Mouse (Mus musculus): Measurements from ENCODE around the gene Depdc5. TPM values are rescaled to one million over a fixed set of nuclear protein-coding genes. Genes with fewer than 3 reads are reported as not detected.

Depdc5 gene
- polyA plus RNA-seq, 1 experiment, result 22.4 TPM

GRCm38 (mm10) chr5:32995756-32996155 is 132.3 kb downstream of the Depdc5 start:
- no peak overlapping the region for H3K27ac ChIP-seq (ENCODE audit: insufficient read depth, low read length)
- no peaks in the 10 kb centered on the region for H3K4me1 ChIP-seq (ENCODE audit: control insufficient read depth, insufficient read depth, low read length)
- H3K4me3 ChIP-seq (ENCODE audit: insufficient read depth, low read length), result no peak overlapping the region
- TF ChIP-seq CTCF (IDR thresholded peaks at IDR 0.05; ENCODE audit: borderline replicate concordance, insufficient read depth, low read length), result no peak
- no peak for TF ChIP-seq POLR2A (IDR thresholded peaks at IDR 0.05; ENCODE audit: low read depth, low read length)

- H3K4me3 ChIP-seq (ENCODE audit: insufficient read depth, low read length), result no peak overlapping the region
These were observed 133.1 kb downstream of the Depdc5 start for GRCm38 (mm10) chr5:32996560-32996959.

DNA sequence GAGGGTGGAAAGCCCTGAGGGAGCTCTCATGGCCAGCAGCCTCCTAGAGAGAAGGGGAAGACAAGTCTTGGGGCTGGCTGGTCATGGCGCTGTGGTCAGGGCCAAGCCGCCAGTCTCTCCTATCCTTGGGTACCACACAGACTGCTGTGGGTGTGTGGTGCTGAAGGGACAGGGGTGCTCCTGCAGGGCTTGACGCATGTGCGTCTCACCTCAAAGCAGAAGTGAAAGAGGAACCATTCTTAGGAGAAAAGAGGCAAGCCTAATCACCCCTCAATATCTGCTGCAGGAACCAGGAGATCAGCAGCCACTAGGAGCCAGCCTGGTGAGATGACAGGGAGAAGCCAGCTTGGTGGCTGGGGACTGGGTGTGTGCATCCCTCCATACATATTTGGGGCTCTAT is 134.2 kb downstream of the Depdc5 start:
- no peak for TF ChIP-seq CTCF (IDR thresholded peaks at IDR 0.05; ENCODE audit: borderline replicate concordance, insufficient read depth, low read length)
- no peak for TF ChIP-seq POLR2A (IDR thresholded peaks at IDR 0.05; ENCODE audit: low read depth, low read length)
- H3K4me3 ChIP-seq (ENCODE audit: insufficient read depth, low read length), result no peak overlapping the region

More at GRCm38 (mm10) chr5:32996560-32996959, 133.1 kb downstream of the Depdc5 start:
- Histone ChIP-seq H3K27ac (ENCODE audit: insufficient read depth, low read length) (no peak overlapping the region), H3K4me1 (ENCODE audit: control insufficient read depth, insufficient read depth, low read length) (no peaks in the 10 kb centered on the region)
- no peak for TF ChIP-seq POLR2A (IDR thresholded peaks at IDR 0.05; ENCODE audit: low read depth, low read length)
- TF ChIP-seq CTCF (IDR thresholded peaks at IDR 0.05; ENCODE audit: borderline replicate concordance, insufficient read depth, low read length), result no peak

DNA sequence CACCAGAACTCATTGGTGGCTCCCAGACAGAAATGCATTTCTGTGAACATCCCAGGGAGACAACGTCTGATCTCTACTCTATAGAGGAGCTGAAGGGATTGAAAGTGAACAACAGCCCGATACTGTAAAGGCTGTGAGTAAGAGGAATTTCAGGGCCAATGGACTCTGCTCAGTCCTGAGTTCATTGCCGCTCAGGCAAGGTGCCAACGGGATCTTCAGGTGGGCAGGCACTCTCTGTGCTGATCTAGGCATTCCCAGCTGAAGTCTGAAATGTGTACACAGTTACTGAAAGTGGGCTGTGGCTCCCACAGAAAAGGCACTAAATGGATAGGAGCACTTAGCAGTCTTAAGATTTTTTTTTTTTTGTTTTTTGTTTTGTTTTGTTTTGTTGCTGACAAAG is 135.3 kb downstream of the Depdc5 start:
- no peak overlapping the region for H3K4me3 ChIP-seq (ENCODE audit: insufficient read depth, low read length)
- TF ChIP-seq CTCF (IDR thresholded peaks at IDR 0.05; ENCODE audit: borderline replicate concordance, insufficient read depth, low read length) (no peak), POLR2A (IDR thresholded peaks at IDR 0.05; ENCODE audit: low read depth, low read length) (no peak)
- peaks cover 9% of the 10 kb centered on the region for H3K4me1 ChIP-seq (ENCODE audit: control insufficient read depth, insufficient read depth, low read length)
- no peak overlapping the region for H3K27ac ChIP-seq (ENCODE audit: insufficient read depth, low read length)

More for the DNA sequence above, 134.2 kb downstream of the Depdc5 start:
- Histone ChIP-seq H3K27ac (ENCODE audit: insufficient read depth, low read length) (no peak overlapping the region), H3K4me1 (ENCODE audit: control insufficient read depth, insufficient read depth, low read length) (no peaks in the 10 kb centered on the region; the same call in 1 of the 2 replicates)

GRCm38 (mm10) chr5:33001111-33001510 is 137.6 kb downstream of the Depdc5 start:
- Histone ChIP-seq H3K4me1 (ENCODE audit: control insufficient read depth, insufficient read depth, low read length) (peaks cover 9% of the 10 kb centered on the region), H3K4me3 (ENCODE audit: insufficient read depth, low read length) (no peak overlapping the region), H3K27ac (ENCODE audit: insufficient read depth, low read length) (no peak overlapping the region)
- no peak for TF ChIP-seq CTCF (IDR thresholded peaks at IDR 0.05; ENCODE audit: borderline replicate concordance, insufficient read depth, low read length)
- no peak for TF ChIP-seq POLR2A (IDR thresholded peaks at IDR 0.05; ENCODE audit: low read depth, low read length)

DNA sequence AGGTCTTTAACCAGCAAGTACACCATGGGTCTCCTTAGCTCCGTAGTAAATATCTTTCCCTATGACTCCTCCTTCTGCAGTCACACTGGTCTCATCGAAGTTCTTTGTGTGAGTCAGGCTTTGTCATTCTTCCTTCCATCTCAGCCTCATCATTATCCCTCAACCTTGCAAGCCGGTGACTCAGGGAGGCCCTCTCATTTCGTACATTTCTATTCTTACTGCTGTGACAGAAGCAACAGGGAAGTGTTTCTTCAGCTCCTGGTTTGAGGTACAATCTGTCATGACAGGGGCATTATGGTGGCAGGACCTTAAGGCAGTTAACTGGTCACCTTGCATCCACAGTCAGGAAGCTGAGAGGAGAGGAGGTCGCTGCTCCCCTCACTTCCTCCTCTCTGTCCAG is 139.3 kb downstream of the Depdc5 start:
- TF ChIP-seq CTCF (IDR thresholded peaks at IDR 0.05; ENCODE audit: borderline replicate concordance, insufficient read depth, low read length) (no peak), POLR2A (IDR thresholded peaks at IDR 0.05; ENCODE audit: low read depth, low read length) (no peak)

GRCm38 (mm10) chr5:33003500-33003899 is 140.0 kb downstream of the Depdc5 start:
- no peak overlapping the region for H3K27ac ChIP-seq (ENCODE audit: insufficient read depth, low read length)
- H3K4me1 ChIP-seq (ENCODE audit: control insufficient read depth, insufficient read depth, low read length), result peaks cover 9% of the 10 kb centered on the region
- H3K4me3 ChIP-seq (ENCODE audit: insufficient read depth, low read length), result no peak overlapping the region
- no peak for TF ChIP-seq POLR2A (IDR thresholded peaks at IDR 0.05; ENCODE audit: low read depth, low read length)
- no peak for TF ChIP-seq CTCF (IDR thresholded peaks at IDR 0.05; ENCODE audit: borderline replicate concordance, insufficient read depth, low read length)

More for the DNA sequence above, 139.3 kb downstream of the Depdc5 start:
- peaks cover 9% of the 10 kb centered on the region for H3K4me1 ChIP-seq (ENCODE audit: control insufficient read depth, insufficient read depth, low read length)
- no peak overlapping the region for H3K4me3 ChIP-seq (ENCODE audit: insufficient read depth, low read length)
- peak overlapping the region; percentile 25; the same call in 1 of the 2 replicates for H3K27ac ChIP-seq (ENCODE audit: insufficient read depth, low read length)

GRCm38 (mm10) chr5:33004110-33004509 is 140.6 kb downstream of the Depdc5 start:
- Histone ChIP-seq H3K27ac (ENCODE audit: insufficient read depth, low read length) (no peak overlapping the region), H3K4me1 (ENCODE audit: control insufficient read depth, insufficient read depth, low read length) (peaks cover 9% of the 10 kb centered on the region), H3K4me3 (ENCODE audit: insufficient read depth, low read length) (no peak overlapping the region)
- TF ChIP-seq CTCF (IDR thresholded peaks at IDR 0.05; ENCODE audit: borderline replicate concordance, insufficient read depth, low read length) (no peak), POLR2A (IDR thresholded peaks at IDR 0.05; ENCODE audit: low read depth, low read length) (no peak)

DNA sequence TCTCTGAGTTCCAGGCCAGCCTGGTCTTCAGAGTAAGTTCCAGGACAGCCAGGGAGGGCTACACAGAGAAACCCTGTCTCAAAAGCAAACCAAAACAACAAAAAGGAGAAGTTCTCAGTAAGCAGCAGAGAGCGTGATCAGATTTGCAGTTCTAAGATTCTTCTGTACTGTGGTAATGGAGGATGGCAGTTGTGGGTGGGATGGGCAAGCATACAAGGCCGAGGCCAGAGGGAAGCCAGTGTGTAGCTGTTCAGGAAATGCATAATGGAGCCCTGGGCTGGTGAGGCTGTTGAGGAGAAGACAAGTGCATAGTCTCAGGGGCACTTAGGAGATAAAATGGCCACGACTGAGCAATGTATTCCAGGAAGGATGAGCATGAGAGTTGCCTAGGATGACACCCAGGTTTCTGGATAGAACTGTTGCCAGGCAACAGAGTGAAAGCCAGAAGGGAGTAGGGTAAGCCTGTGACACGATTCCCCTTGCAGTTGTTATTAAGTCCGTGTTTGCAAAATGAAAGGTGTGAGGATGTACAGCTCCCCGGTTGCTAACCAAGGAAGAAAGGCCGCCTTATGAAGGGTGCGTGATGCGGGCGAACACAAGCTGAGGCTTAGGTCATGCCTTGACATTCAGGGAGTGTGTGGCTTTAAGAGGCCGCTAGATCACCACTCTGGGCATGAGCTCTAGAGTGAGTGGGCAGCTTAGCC is 142.1 kb downstream of the Depdc5 start:
- H3K4me3 ChIP-seq (ENCODE audit: insufficient read depth, low read length), result no peak overlapping the region
- H3K27ac ChIP-seq (ENCODE audit: insufficient read depth, low read length), result no peak overlapping the region
- peaks cover 13% of the 10 kb centered on the region for H3K4me1 ChIP-seq (ENCODE audit: control insufficient read depth, insufficient read depth, low read length)
- TF ChIP-seq CTCF (IDR thresholded peaks at IDR 0.05; ENCODE audit: borderline replicate concordance, insufficient read depth, low read length) (no peak), POLR2A (IDR thresholded peaks at IDR 0.05; ENCODE audit: low read depth, low read length) (no peak)

- TF ChIP-seq POLR2A (IDR thresholded peaks at IDR 0.05; ENCODE audit: low read depth, low read length) (no peak), CTCF (IDR thresholded peaks at IDR 0.05; ENCODE audit: borderline replicate concordance, insufficient read depth, low read length) (no peak)
- Histone ChIP-seq H3K27ac (ENCODE audit: insufficient read depth, low read length) (no peak overlapping the region), H3K4me3 (ENCODE audit: insufficient read depth, low read length) (no peak overlapping the region), H3K4me1 (ENCODE audit: control insufficient read depth, insufficient read depth, low read length) (peaks cover 13% of the 10 kb centered on the region)
These were observed 143.2 kb downstream of the Depdc5 start for GRCm38 (mm10) chr5:33006670-33007069.

Measured in embryonic fibroblast, embryonic 13.5 days (primary cell).